21 mouse cellular contexts compared by ENCODE assay signal in genomic region chr1:142605224-142605623, GRCm38 (mm10).
DNase-seq lines count a peak whose midpoint lies in the region; ATAC-seq and TF ChIP-seq lines count a peak whose summit lies in the region.
"Had no signal": no experiment of that assay in that cellular context is flagged by ENCODE, and none has a peak within 500 bp of the region (broad histone marks: within the 10 kb centered on the region; RNA-seq: fewer than 3 reads in every experiment).

No protein-coding gene starts in this region.

- no peaks in the 10 kb centered on the region for H3K4me1 ChIP-seq in forebrain, embryonic 11.5 days (replicated peaks; ENCODE audit: control insufficient read depth, insufficient read depth, low read length)
- H3K4me1 ChIP-seq in forebrain, embryonic 16.5 days (replicated peaks; ENCODE audit: control insufficient read depth, insufficient read depth, low read length) = no peaks in the 10 kb centered on the region
- H3K4me1 ChIP-seq in hindbrain, embryonic 13.5 days (replicated peaks) = peaks cover 3% of the 10 kb centered on the region; the same call in 1 of the 2 replicates
- no peaks in the 10 kb centered on the region for H3K4me1 ChIP-seq in hindbrain, embryonic 10.5 days (replicated peaks)
- H3K4me1 ChIP-seq: forebrain, embryonic 12.5 days; heart, embryonic 10.5 days had no signal

- no peak overlapping the region for H3K9ac ChIP-seq in forebrain, embryonic 11.5 days (ENCODE audit: low read length)
- no peak overlapping the region for H3K9ac ChIP-seq in forebrain, embryonic 16.5 days (replicated peaks; ENCODE audit: low read depth, low read length)
- H3K9ac ChIP-seq in hindbrain, embryonic 13.5 days = no peak overlapping the region
- H3K9ac ChIP-seq: forebrain, embryonic 12.5 days had no signal

- 82% methylated on average over 2 of the region's 2 CpGs for WGBS in forebrain, embryonic 11.5 days
- 63% methylated on average over 2 of the region's 2 CpGs for WGBS in forebrain, embryonic 16.5 days
- 62% methylated on average over 2 of the region's 2 CpGs for WGBS in hindbrain, embryonic 13.5 days
- WGBS in hindbrain, embryonic 10.5 days = 76% methylated on average over 2 of the region's 2 CpGs

- H3K36me3 ChIP-seq in forebrain, embryonic 11.5 days (ENCODE audit: control insufficient read depth, insufficient read depth, low read length) = no peaks in the 10 kb centered on the region
- H3K36me3 ChIP-seq in forebrain, embryonic 16.5 days (ENCODE audit: control insufficient read depth, insufficient read depth) = no peaks in the 10 kb centered on the region
- no peaks in the 10 kb centered on the region for H3K36me3 ChIP-seq in hindbrain, embryonic 13.5 days
- no peaks in the 10 kb centered on the region for H3K36me3 ChIP-seq in hindbrain, embryonic 10.5 days
- H3K36me3 ChIP-seq: forebrain, embryonic 12.5 days; heart, embryonic 10.5 days had no signal

- no peaks in the 10 kb centered on the region for H3K9me3 ChIP-seq in forebrain, embryonic 11.5 days (ENCODE audit: control insufficient read depth, low read length)
- no peaks in the 10 kb centered on the region for H3K9me3 ChIP-seq in forebrain, embryonic 16.5 days (ENCODE audit: control insufficient read depth, low read length)
- no peaks in the 10 kb centered on the region for H3K9me3 ChIP-seq in hindbrain, embryonic 13.5 days
- H3K9me3 ChIP-seq in hindbrain, embryonic 10.5 days = no peaks in the 10 kb centered on the region
- H3K9me3 ChIP-seq: forebrain, embryonic 12.5 days; heart, embryonic 10.5 days had no signal

- ATAC-seq in forebrain, embryonic 11.5 days (replicated peaks; ENCODE audit: low FRiP score) = 0 out of 2 replicates have a peak, but pooled peaks have one; percentile 18
- ATAC-seq in forebrain, embryonic 16.5 days = no peak
- ATAC-seq in hindbrain, embryonic 13.5 days (ENCODE audit: low FRiP score) = peak; percentile 59; the same call in 1 of the 2 replicates
- ATAC-seq: activated CD4-positive, CD25-positive, alpha-beta regulatory T cell, adult 4 months; intestine, embryonic 16.5 days; Patski had no signal

- H3K27me3 ChIP-seq in forebrain, embryonic 11.5 days (ENCODE audit: control insufficient read depth, insufficient read depth, low read length) = no peaks in the 10 kb centered on the region
- no peaks in the 10 kb centered on the region for H3K27me3 ChIP-seq in forebrain, embryonic 16.5 days (replicated peaks; ENCODE audit: control insufficient read depth, insufficient read depth, low read length)
- no peaks in the 10 kb centered on the region for H3K27me3 ChIP-seq in hindbrain, embryonic 13.5 days
- H3K27me3 ChIP-seq in hindbrain, embryonic 10.5 days (ENCODE audit: insufficient read depth, poor library complexity, severe bottlenecking) = no peaks in the 10 kb centered on the region
- H3K27me3 ChIP-seq: forebrain, embryonic 12.5 days; Patski had no signal

- no peak for TF ChIP-seq POLR2A in brain, embryonic 14.5 days (IDR thresholded peaks at IDR 0.05; ENCODE audit: borderline replicate concordance, extremely low read depth, insufficient read depth, insufficient read length, poor library complexity, severe bottlenecking)

- H3K4me2 ChIP-seq in forebrain, embryonic 11.5 days (ENCODE audit: low read depth, low read length, severe bottlenecking) = no peak overlapping the region
- no peak overlapping the region for H3K4me2 ChIP-seq in forebrain, embryonic 16.5 days (ENCODE audit: low read length)
- H3K4me2 ChIP-seq in hindbrain, embryonic 13.5 days = no peak overlapping the region
- H3K4me2 ChIP-seq: forebrain, embryonic 12.5 days had no signal

- no peak overlapping the region for H3K4me3 ChIP-seq in forebrain, embryonic 11.5 days (ENCODE audit: low read depth, low read length)
- H3K4me3 ChIP-seq in forebrain, embryonic 16.5 days (replicated peaks; ENCODE audit: low read length) = no peak overlapping the region
- no peak overlapping the region for H3K4me3 ChIP-seq in hindbrain, embryonic 13.5 days
- H3K4me3 ChIP-seq in hindbrain, embryonic 10.5 days = no peak overlapping the region
- H3K4me3 ChIP-seq: forebrain, embryonic 12.5 days; heart, embryonic 10.5 days had no signal

- TF ChIP-seq CTCF in brain, embryonic 14.5 days (IDR thresholded peaks at IDR 0.05; ENCODE audit: borderline replicate concordance, extremely low read depth, insufficient read depth, insufficient read length) = no peak

- H3K27ac ChIP-seq in forebrain, embryonic 11.5 days (ENCODE audit: low read depth, low read length) = no peak overlapping the region
- H3K27ac ChIP-seq in forebrain, embryonic 16.5 days (ENCODE audit: low read length) = no peak overlapping the region
- no peak overlapping the region for H3K27ac ChIP-seq in hindbrain, embryonic 13.5 days
- no peak overlapping the region for H3K27ac ChIP-seq in hindbrain, embryonic 10.5 days
- H3K27ac ChIP-seq: forebrain, embryonic 12.5 days; heart, embryonic 10.5 days had no signal

- no peak for DNase-seq in forebrain, embryonic 11.5 days (ENCODE audit: low spot score)
- no peak for DNase-seq in hindbrain, embryonic 10.5 days (ENCODE audit: low spot score)
- DNase-seq in brain, embryonic 14.5 days (ENCODE audit: low read depth) = peak; percentile 35
- peak; percentile 29 for DNase-seq in retina, embryonic 14.5 days (ENCODE audit: low spot score)
- no peak for DNase-seq in layer of hippocampus, adult 9-11 months
- DNase-seq in ovary, adult 18-20 months (ENCODE audit: low spot score) = no peak
- DNase-seq: adrenal gland, postnatal 14 days; cerebellum, adult 18-20 months; cerebellum, adult 9-11 months; cerebellum, postnatal 36 days; gastrocnemius, postnatal 10 days; heart, adult 18-20 months; heart, postnatal 10 days; heart, postnatal 4 days had no signal

Comparison
In these comparisons a context has a peak if more than half of its experiments do, and no peak if none do; other contexts are left out.
1. DNase-seq: peak in brain, embryonic 14.5 days (single experiment) and retina, embryonic 14.5 days (single experiment); none in forebrain, embryonic 11.5 days (single experiment), hindbrain, embryonic 10.5 days (single experiment), layer of hippocampus, adult 9-11 months (single experiment) and ovary, adult 18-20 months (single experiment).